Mouse (Mus musculus) neural tube, embryonic 14.5 days (tissue): ENCODE measurements around the gene Gprin1. TPM values are rescaled to one million over a fixed set of nuclear protein-coding genes. Genes with fewer than 3 reads are reported as not detected.
A peak's percentile ranks its signal among the peaks of the same experiment; 100 is the strongest.

Source experiments
- ATAC-seq: fragments of 200-750 bp; cut with Nextera tagmentation; 2 replicates; pipeline ENCODE4 v1.8.0; 2017; ENCODE audit warnings: low read depth, mild to moderate bottlenecking, moderate TSS enrichment, moderate library complexity
- H3K27ac ChIP-seq: fragments of 300-500 bp; sonication (generic); 2 replicates; pipeline ENCODE4 v1.5.1; 2014; ENCODE audit warnings: low read depth, mild to moderate bottlenecking, control low read depth, low read length, moderate library complexity, mixed read lengths
- H3K27me3 ChIP-seq: fragments of 300-500 bp; sonication (generic); 2 replicates; pipeline ENCODE4 v1.6.1; 2014; ENCODE audit warnings: low read length; ENCODE audit not compliant: control insufficient read depth, insufficient read depth
- H3K36me3 ChIP-seq: fragments of 300-500 bp; sonication (generic); 2 replicates; pipeline ENCODE4 v1.6.1; 2014; ENCODE audit warnings: low read length, mixed read lengths; ENCODE audit not compliant: control insufficient read depth, insufficient read depth
- H3K4me1 ChIP-seq: fragments of 300-500 bp; sonication (generic); 2 replicates; pipeline ENCODE4 v1.6.1; 2014; ENCODE audit warnings: low read length; ENCODE audit not compliant: control insufficient read depth, insufficient read depth
- H3K4me2 ChIP-seq: fragments of 300-500 bp; sonication (generic); 2 replicates; pipeline ENCODE4 v1.6.1; 2014; ENCODE audit warnings: mild to moderate bottlenecking, low read depth, low read length, control low read depth
- H3K4me3 ChIP-seq: fragments of 300-500 bp; sonication (generic); 2 replicates; pipeline ENCODE4 v1.5.1; 2014; ENCODE audit warnings: low read depth, low read length, control low read depth, mixed read lengths
- H3K9ac ChIP-seq: fragments of 300-500 bp; sonication (generic); replicated peaks from 2 replicates; pipeline ENCODE4 v1.6.1; 2014; ENCODE audit warnings: low read depth, mild to moderate bottlenecking, control low read depth, low read length, mixed read lengths
- H3K9me3 ChIP-seq: fragments of 300-500 bp; sonication (generic); 2 replicates; pipeline ENCODE4 v1.6.1; 2016; ENCODE audit warnings: low read length; ENCODE audit not compliant: control insufficient read depth
- WGBS: fragments of 180-500 bp; shearing (Covaris S2); extraction: QIAGEN DNeasy Blood & Tissue Kit; methylation state at CpG from one replicate; pipeline ENCODE4 v1.1.7; 2014; 5-methylcytosine and 5-hydroxymethylcytosine counted together
- polyA plus RNA-seq: library from polyadenylated mRNA; unstranded; fragments of >200 nt; fragmentation: Nextera tagmentation; extraction: Ambion mirVana; gene quantifications from 2 replicates; pipeline ENCODE4 v1.2.1, GENCODE M21; 2014

Gene Gprin1
- polyA plus RNA-seq, 1 experiment from 2014 or later: 19.6 TPM

GRCm38 (mm10) chr13:54716916-54717315 is 32.8 kb downstream of the Gprin1 start:
- WGBS: 5% methylated on average over 5 of the region's 5 CpGs
- H3K27me3 ChIP-seq: no peaks in the 10 kb centered on the region

GRCm38 (mm10) chr13:54714996-54715395 is 34.7 kb downstream of the Gprin1 start:
- H3K9me3 ChIP-seq: no peaks in the 10 kb centered on the region
- H3K27ac ChIP-seq: no peak overlapping the region
- H3K4me1 ChIP-seq: no peaks in the 10 kb centered on the region
- no peaks in the 10 kb centered on the region for H3K27me3 ChIP-seq
- no peak overlapping the region for H3K4me2 ChIP-seq
- 64% methylated on average over 10 of the region's 10 CpGs for WGBS
- no peak for ATAC-seq
- H3K36me3 ChIP-seq: no peaks in the 10 kb centered on the region
- H3K9ac ChIP-seq: no peak overlapping the region
- H3K4me3 ChIP-seq: no peak overlapping the region

More at GRCm38 (mm10) chr13:54716916-54717315, 32.8 kb downstream of the Gprin1 start:
- ATAC-seq: peak; percentile 24; the same call in 1 of the 2 replicates
- no peak overlapping the region for H3K4me3 ChIP-seq
- H3K4me1 ChIP-seq: no peaks in the 10 kb centered on the region
- H3K27ac ChIP-seq: no peak overlapping the region
- H3K4me2 ChIP-seq: no peak overlapping the region
- H3K9ac ChIP-seq: no peak overlapping the region
- no peaks in the 10 kb centered on the region for H3K9me3 ChIP-seq
- H3K36me3 ChIP-seq: no peaks in the 10 kb centered on the region

DNA sequence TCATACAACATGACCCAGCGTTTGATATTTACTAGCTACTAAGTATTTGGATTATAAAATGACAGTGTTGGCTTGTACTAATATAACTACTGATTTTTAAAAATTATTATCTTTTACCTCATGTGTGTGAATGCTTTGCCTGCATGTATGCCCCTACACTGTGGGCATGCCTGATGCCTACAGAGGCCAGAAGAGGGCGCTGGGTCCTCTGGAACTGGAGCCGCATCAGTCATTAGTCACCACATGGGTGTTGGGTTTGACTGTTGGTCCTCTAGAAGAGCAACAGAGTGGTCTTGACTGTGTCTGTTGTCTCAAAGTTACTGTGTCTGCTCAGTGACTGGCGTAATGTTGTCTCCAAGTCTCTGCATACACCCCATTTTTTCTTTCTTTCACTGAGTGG is 35.3 kb downstream of the Gprin1 start:
- H3K9ac ChIP-seq: no peak overlapping the region
- no peak for ATAC-seq
- 36% methylated on average over 4 of the region's 4 CpGs for WGBS

GRCm38 (mm10) chr13:54710866-54711265 is 38.8 kb downstream of the Gprin1 start:
- no peak overlapping the region for H3K27ac ChIP-seq
- WGBS: 84% methylated on average over 3 of the region's 3 CpGs

More for the DNA sequence above, 35.3 kb downstream of the Gprin1 start:
- no peaks in the 10 kb centered on the region for H3K4me1 ChIP-seq
- H3K27ac ChIP-seq: no peak overlapping the region
- no peaks in the 10 kb centered on the region for H3K9me3 ChIP-seq
- H3K27me3 ChIP-seq: no peaks in the 10 kb centered on the region
- no peaks in the 10 kb centered on the region for H3K36me3 ChIP-seq
- H3K4me3 ChIP-seq: no peak overlapping the region
- H3K4me2 ChIP-seq: no peak overlapping the region

DNA sequence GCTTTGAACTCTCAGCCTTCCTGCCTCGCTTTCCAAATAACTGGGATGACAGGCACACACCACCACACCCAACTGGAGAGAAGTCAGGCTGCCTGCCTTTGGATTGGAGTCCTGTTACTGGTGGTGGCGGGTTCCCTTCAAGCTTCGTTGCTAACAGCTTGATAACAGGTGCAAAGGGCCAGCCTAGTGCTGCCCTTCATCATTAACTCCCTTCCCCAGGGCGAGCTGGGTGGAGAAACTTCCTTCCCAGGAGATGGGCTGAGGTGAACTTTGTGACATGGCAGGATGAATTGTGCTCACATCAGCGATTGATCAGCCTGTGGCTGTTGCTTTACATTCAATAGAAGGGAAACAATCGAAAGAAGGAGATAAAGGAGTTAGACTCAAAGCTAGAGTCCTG is 44.8 kb downstream of the Gprin1 start:
- ATAC-seq: no peak

More at GRCm38 (mm10) chr13:54710866-54711265, 38.8 kb downstream of the Gprin1 start:
- no peaks in the 10 kb centered on the region for H3K9me3 ChIP-seq
- no peaks in the 10 kb centered on the region for H3K4me1 ChIP-seq
- H3K36me3 ChIP-seq: no peaks in the 10 kb centered on the region
- ATAC-seq: no peak
- no peaks in the 10 kb centered on the region for H3K27me3 ChIP-seq
- no peak overlapping the region for H3K4me3 ChIP-seq
- no peak overlapping the region for H3K4me2 ChIP-seq
- H3K9ac ChIP-seq: no peak overlapping the region

GRCm38 (mm10) chr13:54702507-54702906 is 47.2 kb downstream of the Gprin1 start:
- H3K36me3 ChIP-seq: no peaks in the 10 kb centered on the region
- H3K4me2 ChIP-seq: no peak overlapping the region
- H3K9ac ChIP-seq: no peak overlapping the region
- H3K4me3 ChIP-seq: no peak overlapping the region
- no peak overlapping the region for H3K27ac ChIP-seq
- no peaks in the 10 kb centered on the region for H3K9me3 ChIP-seq
- ATAC-seq: no peak
- no peaks in the 10 kb centered on the region for H3K4me1 ChIP-seq
- WGBS: 67% methylated on average over 7 of the region's 7 CpGs
- no peaks in the 10 kb centered on the region for H3K27me3 ChIP-seq

More for the DNA sequence above, 44.8 kb downstream of the Gprin1 start:
- no peak overlapping the region for H3K4me2 ChIP-seq
- no peak overlapping the region for H3K9ac ChIP-seq
- 54% methylated on average over 6 of the region's 6 CpGs for WGBS
- no peak overlapping the region for H3K27ac ChIP-seq
- H3K9me3 ChIP-seq: no peaks in the 10 kb centered on the region
- H3K4me3 ChIP-seq: no peak overlapping the region
- no peaks in the 10 kb centered on the region for H3K4me1 ChIP-seq
- H3K36me3 ChIP-seq: no peaks in the 10 kb centered on the region
- no peaks in the 10 kb centered on the region for H3K27me3 ChIP-seq

- Histone ChIP-seq H3K9ac (no peak within 1 kb of the TSS), H3K27me3 (no peaks in the 10 kb centered on the region), H3K9me3 (no peaks in the 10 kb centered on the region), H3K4me2 (no peak within 1 kb of the TSS), H3K4me3 (no peak within 1 kb of the TSS), H3K4me1 (no peaks in the 10 kb centered on the region), H3K27ac (no peak within 1 kb of the TSS), H3K36me3 (no peaks in the 10 kb centered on the region)
- 62% methylated on average over 5 of the region's 5 CpGs for WGBS
- ATAC-seq: no peak
Observed at GRCm38 (mm10) chr13:54701243-54701642, 48.4 kb downstream of the Gprin1 start, which contains the start of gene Cdhr2. Gene Cdhr2, plus strand, starts transcription at chr13:54701461.

- no peak for ATAC-seq
- WGBS: 91% methylated on average over 11 of the region's 11 CpGs
Observed at GRCm38 (mm10) chr13:54695479-54696230, 54.0 kb downstream of the Gprin1 start.

DNA sequence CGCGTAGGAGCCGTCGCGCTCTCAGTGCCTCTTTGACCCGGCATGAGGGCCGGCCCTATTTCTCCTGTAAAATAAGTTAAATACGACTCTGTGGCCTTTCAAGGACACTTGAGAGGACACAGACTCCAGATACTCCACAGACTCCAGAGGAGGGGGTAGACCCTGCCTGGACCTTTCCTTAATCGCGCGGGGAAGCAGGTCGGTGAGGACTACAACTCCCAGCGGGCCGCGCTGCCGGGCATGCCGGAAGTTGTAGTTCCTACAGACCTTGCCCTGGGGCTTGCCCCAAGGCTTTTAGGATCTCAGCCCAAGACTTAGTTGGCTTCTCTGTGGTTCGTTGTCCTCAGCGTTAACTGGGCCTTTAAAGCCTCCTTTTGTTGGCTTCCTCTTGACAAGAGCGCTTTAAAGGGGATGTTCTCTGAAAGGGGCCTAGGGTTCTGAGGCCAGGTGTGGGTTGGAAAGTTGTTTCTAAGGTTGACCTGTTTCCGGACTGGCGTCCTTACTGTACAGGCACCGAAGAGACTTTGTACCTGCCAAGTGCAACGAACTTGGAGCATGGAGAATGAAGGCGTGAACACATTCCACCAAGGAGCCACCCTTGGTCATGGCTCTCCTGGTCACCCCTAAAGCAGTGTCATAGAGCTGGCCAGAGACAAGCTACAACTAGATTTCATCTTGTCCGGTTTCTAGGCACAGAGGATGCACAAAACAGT is 55.2 kb downstream of the Gprin1 start:
- Histone ChIP-seq H3K4me2 (peak overlapping the region; percentile 50), H3K27me3 (no peaks in the 10 kb centered on the region), H3K9me3 (no peaks in the 10 kb centered on the region), H3K36me3 (no peaks in the 10 kb centered on the region), H3K4me3 (peak overlapping the region; percentile 95), H3K4me1 (peaks cover 15% of the 10 kb centered on the region), H3K27ac (peak overlapping the region; percentile 93), H3K9ac (peak overlapping the region; percentile 63)
- 17% methylated on average over 26 of the region's 26 CpGs for WGBS
- peak; percentile 79 for ATAC-seq

More at GRCm38 (mm10) chr13:54695479-54696230, 54.0 kb downstream of the Gprin1 start:
- Histone ChIP-seq H3K4me1 (peaks cover 15% of the 10 kb centered on the region), H3K9ac (no peak overlapping the region), H3K36me3 (no peaks in the 10 kb centered on the region), H3K27me3 (no peaks in the 10 kb centered on the region), H3K4me3 (no peak overlapping the region), H3K9me3 (no peaks in the 10 kb centered on the region), H3K4me2 (no peak overlapping the region), H3K27ac (no peak overlapping the region)
